Mouse (Mus musculus): ENCODE results near the gene Sfta2. TPM values are rescaled to one million over a fixed set of nuclear protein-coding genes. Genes with fewer than 3 reads are reported as not detected.

Gene Sfta2
- not detected in 2 replicates for total RNA-seq (2023)

DNA sequence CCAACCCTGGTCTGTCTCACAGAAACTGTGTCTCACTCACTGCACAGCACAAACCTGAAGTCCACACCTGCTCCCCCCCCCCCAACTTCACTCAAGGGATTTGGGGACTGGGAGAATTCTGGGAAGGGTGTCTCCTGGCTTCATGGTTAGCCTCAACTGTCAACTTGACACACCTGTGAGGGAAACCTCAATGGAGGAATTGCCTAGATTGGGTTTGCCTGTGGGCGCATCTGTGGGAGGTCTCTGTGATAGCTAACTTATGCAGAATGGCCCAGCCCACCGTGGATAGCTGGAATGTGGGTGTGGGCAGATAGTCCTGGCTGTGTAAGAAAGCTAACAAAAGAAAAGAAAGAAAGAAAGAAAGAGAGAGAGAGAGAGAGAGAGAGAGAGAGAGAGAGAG is at the start of gene Sfta2:
TSS of gene Sfta2 (plus strand) at position 301 of the 400 bp plus-strand sequence.

DNA sequence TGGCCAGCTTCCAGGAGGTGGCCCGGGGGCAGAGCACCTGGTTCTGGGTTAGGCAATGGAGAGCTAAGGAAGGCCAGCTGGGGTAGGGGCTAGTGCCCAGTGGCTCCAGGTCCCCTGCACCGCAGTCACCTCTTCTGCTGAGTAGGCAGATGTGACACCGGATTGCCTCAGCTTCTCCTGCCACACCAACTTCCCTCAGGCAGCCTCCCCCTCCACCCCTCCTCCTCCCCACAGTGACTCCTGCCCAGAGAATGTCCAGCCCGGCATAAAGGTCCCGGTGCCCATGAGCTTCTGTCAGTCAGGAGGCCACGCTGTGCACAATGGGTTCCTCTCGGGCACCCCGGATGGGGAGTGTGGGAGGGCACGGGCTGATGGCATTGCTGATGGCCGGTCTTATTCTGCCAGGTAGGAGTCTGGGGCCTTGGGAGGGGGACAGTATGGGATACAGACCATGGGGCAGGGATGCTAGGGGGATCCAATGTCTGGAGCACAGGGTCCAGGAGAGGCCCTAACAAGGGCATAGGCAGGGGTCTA is 49.4 kb upstream of the Sfta2 start, which contains the start of gene Cdsn:
TSS of gene Cdsn (plus strand) at position 248 of the 534 bp plus-strand sequence.

GRCm38 (mm10) chr17:35567150-35567549 is 34.2 kb upstream of the Sfta2 start, which contains the start of gene 2300002M23Rik:
Gene 2300002M23Rik (plus strand): TSS chr17:35567450.

GRCm38 (mm10) chr17:35626537-35626936 is 25.2 kb downstream of the Sfta2 start, which contains the start of gene Gm9573:
Gene Gm9573 (minus strand): TSS chr17:35626637.

DNA sequence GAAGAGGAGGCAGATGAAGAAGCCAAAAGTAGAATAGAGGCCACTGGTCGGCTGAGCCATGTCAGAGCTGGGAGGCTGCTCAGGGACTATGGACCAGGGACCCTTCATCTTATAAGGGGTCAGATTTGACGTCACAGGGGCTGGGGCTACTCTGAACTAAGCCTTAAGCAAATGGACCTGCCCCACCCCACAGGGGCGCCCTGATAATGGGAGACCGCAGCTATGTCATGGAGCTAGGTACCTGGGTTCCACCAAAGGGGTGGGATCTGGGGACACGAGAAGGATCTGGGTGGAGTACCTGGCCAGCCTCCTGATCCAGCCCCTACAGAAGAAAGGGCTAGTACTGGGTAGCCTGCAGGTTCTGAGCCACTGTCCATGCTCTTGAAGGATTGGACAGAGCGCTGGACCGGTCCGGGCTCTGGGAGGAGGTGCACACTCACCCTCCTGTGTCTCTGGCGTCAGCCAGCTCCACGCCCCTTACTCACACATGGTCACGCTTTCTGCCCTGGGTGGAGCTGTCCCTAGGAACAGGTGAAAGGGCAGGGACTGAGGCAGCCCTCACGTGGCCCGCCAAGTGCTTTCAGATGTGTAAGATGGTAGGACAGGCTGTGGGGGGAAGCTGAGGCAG is 42.4 kb downstream of the Sfta2 start, which contains the start of gene Mucl3:
TSS of gene Mucl3 (minus strand) at position 87 of the 628 bp plus-strand sequence.

DNA sequence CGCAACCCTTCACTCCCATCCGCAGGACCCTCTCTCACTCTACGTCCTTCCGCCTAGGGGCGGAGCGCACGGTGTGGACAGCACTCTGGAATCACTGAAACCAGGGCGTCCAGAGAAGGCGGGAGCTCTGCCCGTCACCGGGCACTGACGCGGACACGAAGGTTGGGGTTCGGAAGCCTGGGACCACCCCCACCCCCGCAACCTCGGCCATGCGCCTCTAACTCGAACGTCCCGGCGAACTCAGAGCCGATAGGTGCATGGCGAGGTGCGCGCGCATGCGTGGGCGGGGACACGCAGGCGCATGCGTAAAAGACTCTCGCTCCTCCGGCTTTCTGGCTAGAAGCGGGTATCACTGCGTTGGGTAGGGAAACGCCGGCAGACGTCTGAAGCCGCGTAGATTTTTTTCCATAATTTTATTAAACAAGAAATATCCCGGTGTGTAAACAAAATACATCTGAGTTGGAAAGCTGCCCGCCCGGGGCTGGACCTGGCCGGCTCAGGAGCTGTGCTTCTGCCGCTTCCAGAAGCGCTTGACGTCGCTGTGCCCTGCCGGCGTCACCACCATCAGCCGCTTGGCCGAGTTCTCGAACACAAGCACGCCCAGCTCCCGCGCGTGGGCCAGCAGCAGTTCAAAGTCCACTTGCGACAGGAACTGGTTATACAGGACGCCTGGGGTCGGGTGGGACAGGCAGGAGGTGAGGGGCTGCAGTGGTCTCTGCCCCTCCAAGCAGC is 66.2 kb downstream of the Sfta2 start, which contains the start of gene Vars2:
TSS of gene Vars2 (minus strand) at position 259 of the 732 bp plus-strand sequence.

GRCm38 (mm10) chr17:35673416-35674035 is 72.2 kb downstream of the Sfta2 start, which contains the start of gene Gtf2h4:
Gene Gtf2h4 (minus strand): TSS chr17:35673739.

Other genes with a start within 250 kb of the Sfta2 start
- gene H2-Q4, start 221.9 kb upstream of the Sfta2 start, total RNA-seq (2023), result 116 and 118 TPM in 2 replicates
- gene H2-Q6, start 176.7 kb upstream of the Sfta2 start, total RNA-seq (2023), result 16.1 and 22.8 TPM in 2 replicates
- 16.3 and 24.6 TPM in 2 replicates for gene H2-Q7, start 162.4 kb upstream of the Sfta2 start, total RNA-seq (2023)
- gene H2-Q10, start 131.5 kb upstream of the Sfta2 start, total RNA-seq (2023), result 79.5 and 93.8 TPM in 2 replicates
- gene Pou5f1, start 95.5 kb upstream of the Sfta2 start, total RNA-seq (2023), result 1.0 and 1.4 TPM in 2 replicates
- gene Tcf19, start 84.7 kb upstream of the Sfta2 start, total RNA-seq (2023), result 23.8 and 24.8 TPM in 2 replicates
- 10.9 and 20.1 TPM in 2 replicates for gene Cchcr1, start 84.4 kb upstream of the Sfta2 start, total RNA-seq (2023)
- not detected in 2 replicates for gene Psors1c2, start 68.3 kb upstream of the Sfta2 start, total RNA-seq (2023)
- gene Cdsn, start 49.4 kb upstream of the Sfta2 start, total RNA-seq (2023), result not detected in 2 replicates
- gene 2300002M23Rik, start 34.1 kb upstream of the Sfta2 start, total RNA-seq (2023), result not detected in 2 replicates
- not detected in 2 replicates for gene Gm9573, start 25.1 kb downstream of the Sfta2 start, total RNA-seq (2023)
- gene Mucl3, start 42.1 kb downstream of the Sfta2 start, total RNA-seq (2023), result not detected in 2 replicates
- 5.3 and 11.6 TPM in 2 replicates for gene Vars2, start 66.0 kb downstream of the Sfta2 start, total RNA-seq (2023)
- gene Gtf2h4, start 72.2 kb downstream of the Sfta2 start, total RNA-seq (2023), result 4.2 and 5.6 TPM in 2 replicates
- 0.13 and 0.25 TPM in 2 replicates for gene Ddr1, start 103.1 kb downstream of the Sfta2 start, total RNA-seq (2023)
- gene Ier3, start 220.1 kb downstream of the Sfta2 start, total RNA-seq (2023), result 146 and 161 TPM in 2 replicates
- 177 and 218 TPM in 2 replicates for gene Flot1, start 221.7 kb downstream of the Sfta2 start, total RNA-seq (2023)
- 358 and 363 TPM in 2 replicates for gene Tubb5, start 236.8 kb downstream of the Sfta2 start, total RNA-seq (2023)
- gene Mdc1, start 240.0 kb downstream of the Sfta2 start, total RNA-seq (2023), result 19.8 and 27.4 TPM in 2 replicates